Mouse (Mus musculus) lung, embryonic 15.5 days (tissue): Measurements from ENCODE around the gene Tns1. TPM values are rescaled to one million over a fixed set of nuclear protein-coding genes. Genes with fewer than 3 reads are reported as not detected.

Experiments
- ATAC-seq: fragments of 200-750 bp; cut with Nextera tagmentation; 2 replicates; pipeline ENCODE4 v1.8.0; 2017; ENCODE audit warnings: moderate number of reproducible peaks, borderline replicate concordance; ENCODE audit not compliant: low FRiP score, low TSS enrichment; ENCODE audit errors: extremely low read depth
- H3K27ac ChIP-seq: fragments of 300-500 bp; sonication (generic); 2 replicates; pipeline ENCODE4 v1.5.1; 2015; ENCODE audit warnings: moderate library complexity, mild to moderate bottlenecking, inconsistent platforms
- H3K27me3 ChIP-seq: fragments of 300-500 bp; sonication (generic); 2 replicates; pipeline ENCODE4 v1.6.1; 2015; ENCODE audit warnings: inconsistent platforms
- H3K36me3 ChIP-seq: fragments of 300-500 bp; sonication (generic); 2 replicates; pipeline ENCODE4 v1.6.1; 2015; ENCODE audit warnings: inconsistent platforms
- H3K4me1 ChIP-seq: fragments of 300-500 bp; sonication (generic); 2 replicates; pipeline ENCODE4 v1.6.1; 2015; ENCODE audit warnings: inconsistent platforms
- H3K4me2 ChIP-seq: fragments of 300-500 bp; sonication (generic); 2 replicates; pipeline ENCODE4 v1.6.1; 2015; ENCODE audit warnings: inconsistent platforms, mild to moderate bottlenecking, moderate library complexity
- H3K4me3 ChIP-seq: fragments of 300-500 bp; sonication (generic); 2 replicates; pipeline ENCODE4 v1.5.1; 2015; ENCODE audit warnings: mild to moderate bottlenecking, inconsistent platforms
- H3K9ac ChIP-seq: fragments of 300-500 bp; sonication (generic); 2 replicates; pipeline ENCODE4 v1.6.1; 2015; ENCODE audit warnings: inconsistent platforms
- H3K9me3 ChIP-seq: fragments of 300-500 bp; sonication (generic); 2 replicates; pipeline ENCODE4 v1.6.1; 2016; ENCODE audit warnings: inconsistent platforms
- WGBS: fragments of 180-500 bp; shearing (Covaris S2); methylation state at CpG from one replicate; pipeline ENCODE4 v1.1.7; 2015; 5-methylcytosine and 5-hydroxymethylcytosine counted together
- polyA plus RNA-seq: library from polyadenylated mRNA; unstranded; fragments of >200 nt; fragmentation: Nextera tagmentation; extraction: Ambion mirVana; gene quantifications from 2 replicates; pipeline ENCODE4 v1.2.1, GENCODE M21; 2015

The Tns1 gene
- polyA plus RNA-seq, 1 experiment from 2014 or later, result 130 TPM

DNA sequence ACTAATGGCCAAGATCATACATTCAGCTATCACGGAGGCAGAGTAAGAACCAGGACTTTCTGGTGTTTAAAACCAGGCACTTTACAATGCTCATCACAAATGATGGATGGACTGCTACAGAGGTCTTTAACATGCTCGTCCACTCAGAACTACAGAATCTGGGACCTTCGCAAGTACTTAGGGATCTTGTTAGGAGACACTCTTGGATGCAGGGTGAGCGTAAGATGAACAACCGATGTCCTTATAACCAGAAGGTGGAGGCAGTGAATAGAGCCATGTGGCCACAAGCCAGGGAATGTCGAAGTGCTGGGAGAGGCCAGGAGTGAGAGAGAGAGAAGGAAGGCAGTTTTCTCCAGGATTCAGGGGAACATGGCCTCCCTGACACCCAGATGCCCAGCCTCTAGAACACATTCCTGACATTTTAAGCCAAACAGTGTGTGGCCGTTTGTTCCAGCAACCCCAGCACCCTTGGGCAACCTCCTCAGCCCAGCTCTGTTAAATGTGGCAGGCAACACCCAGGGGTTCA lies 130.3 kb downstream of the Tns1 start:
- peak overlapping the region; percentile 28 for H3K4me2 ChIP-seq
- peak overlapping the region; percentile 88 for H3K27ac ChIP-seq
- no peaks in the 10 kb centered on the region for H3K27me3 ChIP-seq
- peaks cover 43% of the 10 kb centered on the region for H3K36me3 ChIP-seq
- peaks cover 84% of the 10 kb centered on the region for H3K4me1 ChIP-seq
- peak; percentile 8; the same call in 1 of the 2 replicates for ATAC-seq
- H3K9ac ChIP-seq, result no peak overlapping the region
- no peak overlapping the region for H3K4me3 ChIP-seq
- WGBS, result 38% methylated on average over 7 of the region's 7 CpGs
- H3K9me3 ChIP-seq, result no peaks in the 10 kb centered on the region

GRCm38 (mm10) chr1:73993279-73993678 lies 131.0 kb downstream of the Tns1 start:
- no peaks in the 10 kb centered on the region for H3K27me3 ChIP-seq
- ATAC-seq, result no peak
- H3K27ac ChIP-seq, result peak overlapping the region; percentile 88
- no peak overlapping the region for H3K4me3 ChIP-seq
- H3K36me3 ChIP-seq, result peaks cover 45% of the 10 kb centered on the region
- no peak overlapping the region for H3K4me2 ChIP-seq
- H3K9ac ChIP-seq, result no peak overlapping the region
- no peaks in the 10 kb centered on the region for H3K9me3 ChIP-seq
- peaks cover 84% of the 10 kb centered on the region for H3K4me1 ChIP-seq
- WGBS, result 61% methylated on average over 7 of the region's 7 CpGs

- Histone ChIP-seq H3K27ac (peak overlapping the region; percentile 88), H3K4me3 (no peak overlapping the region), H3K4me2 (no peak overlapping the region), H3K27me3 (no peaks in the 10 kb centered on the region), H3K36me3 (peaks cover 45% of the 10 kb centered on the region), H3K9me3 (no peaks in the 10 kb centered on the region), H3K4me1 (peaks cover 84% of the 10 kb centered on the region), H3K9ac (no peak overlapping the region)
- peak; percentile 71 for ATAC-seq
- 37% methylated on average over 5 of the region's 5 CpGs for WGBS
Observed at GRCm38 (mm10) chr1:73992201-73992938, 131.9 kb downstream of the Tns1 start.

DNA sequence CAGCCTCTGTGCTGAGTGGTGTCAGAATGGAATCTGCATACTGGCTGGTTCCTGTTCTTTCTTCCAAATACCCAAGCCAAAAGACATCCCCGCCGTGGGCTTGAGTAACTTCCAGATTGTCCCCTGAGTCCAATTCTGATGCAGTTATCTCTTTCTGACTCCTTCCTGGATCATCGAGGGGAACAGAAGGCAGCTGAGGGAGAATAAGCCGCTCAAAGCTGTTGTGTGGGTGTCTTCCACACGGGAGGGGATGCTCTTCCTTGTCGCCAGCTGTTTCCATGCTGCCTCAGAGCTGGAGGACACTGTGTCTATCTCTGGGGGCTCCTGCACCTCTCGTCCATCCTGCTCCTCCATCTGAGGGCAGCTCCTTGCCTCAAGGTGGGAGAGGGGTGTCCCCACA lies 133.0 kb downstream of the Tns1 start:
- Histone ChIP-seq H3K9ac (no peak overlapping the region), H3K9me3 (no peaks in the 10 kb centered on the region), H3K27me3 (no peaks in the 10 kb centered on the region), H3K4me1 (peaks cover 77% of the 10 kb centered on the region), H3K4me2 (no peak overlapping the region), H3K27ac (peak overlapping the region; percentile 88), H3K4me3 (no peak overlapping the region), H3K36me3 (peaks cover 39% of the 10 kb centered on the region)
- 60% methylated on average over 7 of the region's 7 CpGs for WGBS
- ATAC-seq, result no peak

DNA sequence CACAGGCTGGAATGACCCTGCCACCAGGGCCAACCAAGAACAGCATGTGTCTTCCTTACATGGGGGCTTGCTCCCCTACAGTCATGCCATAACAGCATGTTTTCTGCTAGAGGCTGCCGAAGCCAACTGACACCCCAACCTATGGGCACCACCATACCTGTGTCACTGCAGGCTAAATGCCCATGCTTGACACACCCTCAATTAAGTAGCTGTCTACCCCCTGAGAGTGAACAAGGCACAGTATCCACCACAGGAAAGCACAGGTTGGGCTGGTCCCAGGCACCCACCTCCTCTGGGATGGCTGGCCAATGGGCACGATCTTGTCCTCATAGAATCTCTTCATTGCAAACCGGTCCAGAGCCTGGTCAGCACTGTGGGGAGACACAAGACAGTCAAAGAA lies 134.2 kb downstream of the Tns1 start:
- H3K4me2 ChIP-seq, result no peak overlapping the region
- H3K27me3 ChIP-seq, result no peaks in the 10 kb centered on the region
- peak overlapping the region; percentile 26; the same call in 1 of the 2 replicates for H3K27ac ChIP-seq
- 68% methylated on average over 3 of the region's 3 CpGs for WGBS
- no peak for ATAC-seq
- no peak overlapping the region for H3K9ac ChIP-seq
- H3K36me3 ChIP-seq, result peaks cover 46% of the 10 kb centered on the region
- H3K9me3 ChIP-seq, result no peaks in the 10 kb centered on the region
- peaks cover 65% of the 10 kb centered on the region for H3K4me1 ChIP-seq
- H3K4me3 ChIP-seq, result no peak overlapping the region

- WGBS, result 31% methylated on average over 8 of the region's 9 CpGs
- H3K27me3 ChIP-seq, result no peaks in the 10 kb centered on the region
- peak overlapping the region; percentile 66 for H3K27ac ChIP-seq
- no peak overlapping the region for H3K4me2 ChIP-seq
- H3K4me3 ChIP-seq, result no peak overlapping the region
- ATAC-seq, result peak; percentile 52
- H3K9me3 ChIP-seq, result no peaks in the 10 kb centered on the region
- no peak overlapping the region for H3K9ac ChIP-seq
- peaks cover 66% of the 10 kb centered on the region for H3K36me3 ChIP-seq
- peaks cover 43% of the 10 kb centered on the region for H3K4me1 ChIP-seq
Observed at GRCm38 (mm10) chr1:73987705-73988201, 136.5 kb downstream of the Tns1 start.

DNA sequence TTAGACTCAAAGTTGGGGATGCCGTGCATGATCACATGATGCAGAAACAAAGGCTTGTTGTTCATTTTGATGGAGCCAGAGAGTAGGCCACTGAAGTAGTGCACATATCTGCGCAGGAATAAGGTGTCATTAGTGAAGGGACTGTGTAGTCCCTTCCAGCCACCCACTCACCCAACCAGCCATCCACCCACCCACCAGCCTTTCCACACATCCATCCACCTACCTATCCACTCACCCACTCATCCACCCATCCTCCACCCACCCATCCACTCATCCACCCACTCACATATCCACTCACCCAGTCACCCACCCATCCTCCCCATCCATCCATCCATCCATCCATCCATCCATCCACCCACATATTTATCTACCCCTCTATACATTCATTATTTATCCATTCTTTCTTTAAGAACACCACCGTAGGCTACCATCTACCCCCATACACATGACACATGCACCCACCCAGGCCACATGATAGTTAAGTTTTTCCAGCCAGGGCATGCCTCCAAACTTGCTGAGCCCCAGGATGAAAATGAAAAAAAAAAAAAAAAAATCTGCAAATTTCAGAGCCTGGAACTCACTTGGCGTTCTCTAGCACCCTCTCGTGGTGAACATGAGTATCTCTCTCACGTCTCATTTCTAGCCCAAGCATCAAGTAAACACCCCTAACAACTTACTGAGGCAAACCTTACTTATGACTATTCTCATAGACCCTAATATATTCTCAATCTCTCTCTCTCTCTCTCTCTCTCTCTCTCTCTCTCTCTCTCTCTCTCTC lies 137.8 kb downstream of the Tns1 start:
- Histone ChIP-seq H3K9ac (no peak overlapping the region), H3K36me3 (peaks cover 74% of the 10 kb centered on the region), H3K4me3 (no peak overlapping the region), H3K9me3 (no peaks in the 10 kb centered on the region), H3K4me1 (peaks cover 33% of the 10 kb centered on the region), H3K27ac (no peak overlapping the region), H3K27me3 (no peaks in the 10 kb centered on the region), H3K4me2 (no peak overlapping the region)
- WGBS, result 43% methylated on average over 6 of the region's 6 CpGs
- ATAC-seq, result no peak

- H3K36me3 ChIP-seq, result peaks cover 71% of the 10 kb centered on the region
- WGBS, result 73% methylated on average over 4 of the region's 4 CpGs
Observed at GRCm38 (mm10) chr1:73985611-73986010, 138.6 kb downstream of the Tns1 start.

DNA sequence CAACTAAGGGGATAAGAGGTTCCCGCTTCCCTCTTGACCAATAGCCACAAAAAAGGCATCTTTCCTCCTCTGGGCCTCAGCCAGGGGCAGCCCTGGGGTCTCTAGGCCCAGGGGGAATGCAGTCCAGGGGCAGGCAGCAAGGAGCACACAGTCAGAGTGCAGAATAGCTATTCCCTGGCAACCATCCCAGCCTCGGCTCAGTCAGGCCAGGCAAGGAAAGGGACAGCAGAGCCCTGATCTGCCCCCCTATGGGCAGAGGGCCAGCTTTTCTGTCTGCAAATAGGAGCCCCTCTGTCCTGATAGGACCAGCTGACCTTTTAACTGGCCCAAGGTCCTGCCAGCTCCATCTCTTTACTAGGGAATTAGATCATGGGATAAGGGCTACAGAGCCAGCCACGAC lies 145.0 kb downstream of the Tns1 start:
- Histone ChIP-seq H3K27me3 (no peaks in the 10 kb centered on the region), H3K27ac (no peak overlapping the region), H3K4me1 (0 out of 2 replicates have a peak, but pooled peaks cover 11% of the 10 kb centered on the region), H3K4me2 (no peak overlapping the region), H3K9me3 (no peaks in the 10 kb centered on the region), H3K9ac (no peak overlapping the region), H3K36me3 (peaks cover 87% of the 10 kb centered on the region), H3K4me3 (no peak overlapping the region)
- 53% methylated on average over 3 of the region's 3 CpGs for WGBS
- ATAC-seq, result no peak

More at GRCm38 (mm10) chr1:73985611-73986010, 138.6 kb downstream of the Tns1 start:
- H3K9ac ChIP-seq, result no peak overlapping the region
- H3K27ac ChIP-seq, result no peak overlapping the region
- ATAC-seq, result no peak
- no peak overlapping the region for H3K4me3 ChIP-seq
- H3K27me3 ChIP-seq, result no peaks in the 10 kb centered on the region
- H3K9me3 ChIP-seq, result no peaks in the 10 kb centered on the region
- peaks cover 26% of the 10 kb centered on the region for H3K4me1 ChIP-seq
- no peak overlapping the region for H3K4me2 ChIP-seq

GRCm38 (mm10) chr1:73978576-73978975 lies 145.7 kb downstream of the Tns1 start:
- Histone ChIP-seq H3K27me3 (no peaks in the 10 kb centered on the region), H3K4me1 (0 out of 2 replicates have a peak, but pooled peaks cover 11% of the 10 kb centered on the region), H3K9ac (no peak overlapping the region), H3K9me3 (no peaks in the 10 kb centered on the region), H3K27ac (no peak overlapping the region), H3K36me3 (peaks cover 86% of the 10 kb centered on the region), H3K4me2 (no peak overlapping the region), H3K4me3 (no peak overlapping the region)
- ATAC-seq, result no peak
- 100% methylated on average over 1 of the region's 1 CpGs for WGBS

- H3K27me3 ChIP-seq, result no peaks in the 10 kb centered on the region
- H3K4me2 ChIP-seq, result no peak overlapping the region
- 82% methylated on average over 9 of the region's 9 CpGs for WGBS
- H3K4me1 ChIP-seq, result peaks cover 28% of the 10 kb centered on the region
- no peak for ATAC-seq
- peaks cover 57% of the 10 kb centered on the region for H3K36me3 ChIP-seq
- no peak overlapping the region for H3K27ac ChIP-seq
- H3K9me3 ChIP-seq, result no peaks in the 10 kb centered on the region
- H3K4me3 ChIP-seq, result no peak overlapping the region
- no peak overlapping the region for H3K9ac ChIP-seq
Observed at GRCm38 (mm10) chr1:73973992-73974391, 150.3 kb downstream of the Tns1 start.

- H3K27ac ChIP-seq, result no peak overlapping the region
- H3K4me1 ChIP-seq, result peaks cover 40% of the 10 kb centered on the region
- H3K36me3 ChIP-seq, result peaks cover 44% of the 10 kb centered on the region
- no peak for ATAC-seq
- H3K4me2 ChIP-seq, result no peak overlapping the region
- H3K4me3 ChIP-seq, result no peak overlapping the region
- no peaks in the 10 kb centered on the region for H3K27me3 ChIP-seq
- no peaks in the 10 kb centered on the region for H3K9me3 ChIP-seq
- H3K9ac ChIP-seq, result no peak overlapping the region
- WGBS, result 57% methylated on average over 5 of the region's 5 CpGs
Observed at GRCm38 (mm10) chr1:73972726-73973125, 151.5 kb downstream of the Tns1 start.
